Mouse (Mus musculus): ENCODE results near the gene Itga2b. TPM values are rescaled to one million over a fixed set of nuclear protein-coding genes. Genes with fewer than 3 reads are reported as not detected.

Itga2b gene
- polyA plus RNA-seq, 1 experiment from 2014 or later, result 8.3 TPM

DNA sequence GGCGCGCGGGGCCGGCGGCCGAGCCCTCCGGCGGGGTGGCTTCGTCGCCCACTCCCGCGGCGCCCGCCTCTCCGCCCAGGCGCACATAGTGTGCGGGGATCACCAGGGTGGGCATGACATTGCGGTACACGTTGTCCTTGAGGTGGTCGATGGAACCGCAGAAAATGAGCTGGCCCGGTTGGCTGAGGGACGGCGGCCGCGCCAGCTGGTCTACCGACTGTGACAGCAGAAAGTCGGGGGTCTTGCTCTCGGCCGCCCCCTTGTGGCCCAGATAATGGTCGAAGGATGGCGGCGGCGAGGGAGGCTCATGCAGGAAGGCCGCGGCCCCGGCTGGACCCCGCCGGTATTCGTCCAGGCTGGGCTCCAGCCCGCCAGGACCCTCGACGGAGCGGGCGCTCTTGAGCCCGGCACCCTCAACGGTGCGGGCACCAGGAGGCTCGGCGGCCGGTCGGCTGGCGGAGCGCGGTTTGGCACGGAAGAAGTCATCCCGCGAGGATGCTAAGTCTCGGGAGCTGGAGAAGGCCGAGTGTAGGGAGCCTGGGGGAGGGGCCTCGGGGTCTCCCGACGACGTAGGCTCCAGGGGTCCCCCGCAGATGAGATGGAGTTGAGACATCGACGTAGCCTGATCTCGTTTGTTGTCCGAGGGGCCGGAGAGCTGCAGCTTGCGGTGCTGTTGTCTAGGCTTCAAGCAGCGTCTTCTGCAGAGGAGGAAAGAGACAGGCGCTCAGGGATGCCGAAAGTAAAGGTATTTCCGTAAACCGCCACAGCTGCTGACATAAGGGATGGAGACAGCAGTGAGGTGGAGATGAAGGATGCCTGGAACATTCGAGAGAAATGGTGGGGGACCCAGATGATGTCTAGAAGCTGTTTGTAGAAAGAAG, 31.5 kb downstream of the Itga2b start:
- Histone ChIP-seq H3K36me3 (peaks cover 95% of the 10 kb centered on the region), H3K27me3 (ENCODE audit: insufficient read depth, poor library complexity, severe bottlenecking) (peaks cover 50% of the 10 kb centered on the region), H3K4me1 (replicated peaks) (peaks cover 39% of the 10 kb centered on the region), H3K27ac (peak overlapping the region; percentile 79), H3K4me3 (peak overlapping the region; percentile 53), H3K9me3 (no peaks in the 10 kb centered on the region)
- WGBS, result 8% methylated on average over 77 of the region's 77 CpGs
- peak; percentile 91 for DNase-seq (ENCODE audit: low spot score)

DNA sequence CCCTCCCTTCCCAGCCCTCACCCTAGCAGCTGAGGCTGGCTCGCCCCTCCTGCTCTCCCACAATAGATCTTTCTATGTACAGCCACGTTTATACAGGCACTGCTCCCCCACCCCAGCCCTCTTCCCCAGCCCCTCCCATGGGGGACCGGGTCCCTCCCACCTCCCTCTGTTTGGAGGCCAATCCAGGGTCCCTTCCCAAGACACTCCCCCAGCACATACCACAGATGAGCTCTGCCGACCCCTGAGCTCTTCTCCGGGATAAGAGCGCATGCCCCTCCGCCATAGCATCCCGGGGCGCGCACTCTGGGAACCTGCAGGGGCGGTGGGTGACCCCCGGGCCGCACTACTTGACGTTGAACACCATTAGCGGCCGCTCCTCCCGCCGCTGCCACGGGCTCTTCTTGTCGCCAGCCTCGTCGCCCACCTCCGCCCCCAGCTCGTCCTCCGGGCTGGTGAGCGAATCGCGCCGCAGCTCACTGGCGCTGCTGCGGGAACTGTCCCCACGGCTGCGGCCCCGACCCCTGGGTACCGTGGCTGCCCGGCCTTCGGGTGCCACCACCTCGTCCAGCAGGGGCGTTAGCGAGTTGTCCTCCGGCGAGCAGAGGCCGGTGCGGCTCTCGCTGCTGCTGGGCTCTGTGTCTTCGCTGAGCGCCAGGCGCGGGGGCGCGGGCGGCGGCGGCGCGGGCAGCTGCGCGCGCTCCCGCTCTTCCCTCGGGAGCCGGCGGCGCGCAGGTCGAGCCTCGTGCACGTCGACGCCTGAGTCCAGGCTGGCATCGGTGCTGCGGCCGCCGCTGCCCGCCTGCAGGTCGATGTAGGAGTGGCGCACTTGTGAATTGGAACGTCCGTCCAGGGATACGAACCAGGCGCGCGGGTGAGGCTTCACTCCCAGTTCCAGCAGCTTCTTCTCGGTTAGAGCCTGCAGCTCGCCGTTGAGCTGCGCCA, 32.5 kb downstream of the Itga2b start:
- Histone ChIP-seq H3K9me3 (no peaks in the 10 kb centered on the region), H3K27me3 (ENCODE audit: insufficient read depth, poor library complexity, severe bottlenecking) (peaks cover 50% of the 10 kb centered on the region), H3K27ac (peak overlapping the region; percentile 79), H3K4me3 (peak overlapping the region; percentile 53), H3K36me3 (peaks cover 95% of the 10 kb centered on the region), H3K4me1 (replicated peaks) (peaks cover 46% of the 10 kb centered on the region)
- peak; percentile 76 for DNase-seq (ENCODE audit: low spot score)
- WGBS, result 1% methylated on average over 87 of the region's 87 CpGs

DNA sequence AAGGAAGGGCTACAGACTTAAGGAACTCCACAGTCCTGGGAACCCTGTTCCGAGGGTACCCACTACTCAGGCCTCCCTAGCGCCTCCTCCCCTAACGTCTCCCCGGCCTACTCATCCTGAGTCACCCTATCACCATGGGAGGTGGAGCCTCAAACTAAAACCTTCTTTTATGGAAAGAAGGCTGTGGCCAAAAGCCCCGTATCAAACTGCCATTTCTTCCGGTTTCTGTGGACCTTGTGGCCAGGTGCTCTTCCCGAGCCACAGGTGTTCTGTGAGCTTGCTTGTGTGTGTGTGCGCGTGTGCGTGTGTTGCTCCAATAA, 33.5 kb downstream of the Itga2b start:
- DNase-seq (ENCODE audit: low spot score), result no peak
- Histone ChIP-seq H3K27ac (no peak overlapping the region), H3K4me1 (replicated peaks) (peaks cover 51% of the 10 kb centered on the region), H3K9me3 (no peaks in the 10 kb centered on the region), H3K27me3 (ENCODE audit: insufficient read depth, poor library complexity, severe bottlenecking) (peaks cover 50% of the 10 kb centered on the region), H3K36me3 (peaks cover 85% of the 10 kb centered on the region), H3K4me3 (no peak overlapping the region)
- WGBS, result 88% methylated on average over 10 of the region's 10 CpGs

DNA sequence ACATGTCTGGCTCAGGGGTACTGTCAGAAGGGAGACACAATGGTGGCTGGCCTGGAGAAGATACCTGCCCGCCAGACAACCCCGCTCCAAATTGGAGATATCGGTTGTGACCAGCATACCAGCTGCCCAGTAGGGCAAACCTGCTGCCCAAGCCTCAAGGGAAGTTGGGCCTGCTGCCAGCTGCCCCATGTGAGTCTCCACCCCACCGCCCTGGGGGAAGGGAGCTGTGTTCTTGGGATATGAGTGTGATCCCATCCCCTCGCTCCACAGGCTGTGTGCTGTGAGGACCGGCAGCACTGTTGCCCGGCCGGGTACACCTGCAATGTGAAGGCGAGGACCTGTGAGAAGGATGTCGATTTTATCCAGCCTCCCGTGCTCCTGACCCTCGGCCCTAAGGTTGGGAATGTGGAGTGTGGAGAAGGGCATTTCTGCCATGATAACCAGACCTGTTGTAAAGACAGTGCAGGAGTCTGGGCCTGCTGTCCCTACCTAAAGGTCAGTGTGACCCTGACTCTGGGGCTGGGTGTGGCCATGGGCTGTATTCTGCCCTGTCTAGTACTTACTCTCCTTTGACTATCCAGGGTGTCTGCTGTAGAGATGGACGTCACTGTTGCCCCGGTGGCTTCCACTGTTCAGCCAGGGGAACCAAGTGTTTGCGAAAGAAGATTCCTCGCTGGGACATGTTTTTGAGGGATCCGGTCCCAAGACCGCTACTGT, 34.0 kb downstream of the Itga2b start:
- DNase-seq (ENCODE audit: low spot score), result no peak
- Histone ChIP-seq H3K9me3 (no peaks in the 10 kb centered on the region), H3K36me3 (peaks cover 80% of the 10 kb centered on the region), H3K4me1 (replicated peaks) (peaks cover 56% of the 10 kb centered on the region), H3K27me3 (ENCODE audit: insufficient read depth, poor library complexity, severe bottlenecking) (peaks cover 47% of the 10 kb centered on the region), H3K27ac (no peak overlapping the region), H3K4me3 (no peak overlapping the region)
- 93% methylated on average over 18 of the region's 18 CpGs for WGBS

DNA sequence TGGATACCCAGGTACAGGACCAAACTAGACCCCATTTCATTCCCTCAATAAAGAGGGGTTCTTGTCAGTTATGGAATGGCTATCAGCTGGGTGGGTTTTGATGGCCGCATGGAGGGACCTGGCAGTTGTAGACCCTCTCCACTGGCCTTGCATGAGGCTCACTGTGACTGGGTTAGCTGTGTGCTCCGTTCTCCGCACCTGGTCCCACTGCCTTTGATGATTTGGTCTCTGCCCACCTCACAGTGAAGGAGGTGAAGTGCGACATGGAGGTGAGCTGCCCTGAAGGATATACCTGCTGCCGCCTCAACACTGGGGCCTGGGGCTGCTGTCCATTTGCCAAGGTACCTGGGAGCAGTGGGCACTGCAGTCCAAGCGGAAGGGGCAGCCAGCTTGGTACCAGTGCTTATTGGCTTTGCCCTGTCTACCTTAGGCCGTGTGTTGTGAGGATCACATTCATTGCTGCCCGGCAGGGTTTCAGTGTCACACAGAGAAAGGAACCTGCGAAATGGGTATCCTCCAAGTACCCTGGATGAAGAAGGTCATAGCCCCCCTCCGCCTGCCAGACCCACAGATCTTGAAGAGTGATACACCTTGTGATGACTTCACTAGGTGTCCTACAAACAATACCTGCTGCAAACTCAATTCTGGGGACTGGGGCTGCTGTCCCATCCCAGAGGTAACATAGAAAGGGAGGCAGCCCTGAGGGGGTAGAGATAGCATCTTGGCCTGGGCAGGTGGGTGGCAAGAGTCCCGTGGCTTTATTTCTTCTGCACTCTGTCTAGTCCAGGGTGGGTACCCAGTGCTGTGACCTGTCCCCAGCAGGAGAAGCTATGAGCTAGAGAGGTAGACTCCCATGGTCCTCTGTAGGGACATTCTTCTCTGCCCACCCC, 34.9 kb downstream of the Itga2b start:
- peaks cover 42% of the 10 kb centered on the region for H3K27me3 ChIP-seq (ENCODE audit: insufficient read depth, poor library complexity, severe bottlenecking)
- H3K36me3 ChIP-seq, result peaks cover 72% of the 10 kb centered on the region
- no peak overlapping the region for H3K27ac ChIP-seq
- 93% methylated on average over 11 of the region's 11 CpGs for WGBS
- no peaks in the 10 kb centered on the region for H3K9me3 ChIP-seq
- H3K4me1 ChIP-seq (replicated peaks), result peaks cover 64% of the 10 kb centered on the region
- no peak overlapping the region for H3K4me3 ChIP-seq
- no peak for DNase-seq (ENCODE audit: low spot score)

DNA sequence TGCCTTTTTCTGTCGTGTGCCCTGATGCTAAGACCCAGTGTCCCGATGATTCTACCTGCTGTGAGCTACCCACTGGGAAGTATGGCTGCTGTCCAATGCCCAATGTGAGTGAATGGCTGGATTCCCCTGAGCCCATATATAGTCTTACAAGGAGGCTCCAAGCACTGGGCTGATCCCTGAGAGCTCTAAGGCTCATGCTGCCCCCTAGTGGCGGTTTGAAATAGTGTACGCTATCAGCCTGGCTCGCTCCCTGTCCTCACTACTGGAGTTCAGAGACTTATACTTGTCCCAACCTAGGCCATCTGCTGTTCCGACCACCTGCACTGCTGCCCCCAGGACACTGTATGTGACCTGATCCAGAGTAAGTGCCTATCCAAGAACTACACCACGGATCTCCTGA, 35.5 kb downstream of the Itga2b start:
- peak; percentile 87 for DNase-seq (ENCODE audit: low spot score)
- WGBS, result 10% methylated on average over 7 of the region's 7 CpGs
- no peaks in the 10 kb centered on the region for H3K9me3 ChIP-seq
- H3K4me3 ChIP-seq, result no peak overlapping the region
- no peak overlapping the region for H3K27ac ChIP-seq
- peaks cover 35% of the 10 kb centered on the region for H3K27me3 ChIP-seq (ENCODE audit: insufficient read depth, poor library complexity, severe bottlenecking)
- peaks cover 66% of the 10 kb centered on the region for H3K4me1 ChIP-seq (replicated peaks)
- peaks cover 65% of the 10 kb centered on the region for H3K36me3 ChIP-seq

DNA sequence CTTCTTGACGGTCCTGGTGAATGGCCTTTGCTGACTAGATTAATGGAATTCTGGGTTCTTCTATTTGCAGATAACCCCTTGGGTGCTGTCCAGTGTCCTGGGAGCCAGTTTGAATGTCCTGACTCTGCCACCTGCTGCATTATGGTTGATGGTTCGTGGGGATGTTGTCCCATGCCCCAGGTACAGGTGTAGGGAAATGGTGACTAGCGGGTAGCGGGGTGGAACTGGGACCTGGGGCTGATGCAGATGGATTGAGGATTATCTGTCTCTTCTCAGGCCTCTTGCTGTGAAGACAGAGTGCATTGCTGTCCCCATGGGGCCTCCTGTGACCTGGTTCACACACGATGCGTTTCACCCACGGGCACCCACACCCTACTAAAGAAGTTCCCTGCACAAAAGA, 36.1 kb downstream of the Itga2b start:
- peaks cover 65% of the 10 kb centered on the region for H3K4me1 ChIP-seq (replicated peaks)
- DNase-seq (ENCODE audit: low spot score), result no peak
- peaks cover 60% of the 10 kb centered on the region for H3K36me3 ChIP-seq
- H3K9me3 ChIP-seq, result no peaks in the 10 kb centered on the region
- H3K27me3 ChIP-seq (ENCODE audit: insufficient read depth, poor library complexity, severe bottlenecking), result peaks cover 35% of the 10 kb centered on the region
- H3K27ac ChIP-seq, result no peak overlapping the region
- 93% methylated on average over 7 of the region's 7 CpGs for WGBS
- H3K4me3 ChIP-seq, result no peak overlapping the region

DNA sequence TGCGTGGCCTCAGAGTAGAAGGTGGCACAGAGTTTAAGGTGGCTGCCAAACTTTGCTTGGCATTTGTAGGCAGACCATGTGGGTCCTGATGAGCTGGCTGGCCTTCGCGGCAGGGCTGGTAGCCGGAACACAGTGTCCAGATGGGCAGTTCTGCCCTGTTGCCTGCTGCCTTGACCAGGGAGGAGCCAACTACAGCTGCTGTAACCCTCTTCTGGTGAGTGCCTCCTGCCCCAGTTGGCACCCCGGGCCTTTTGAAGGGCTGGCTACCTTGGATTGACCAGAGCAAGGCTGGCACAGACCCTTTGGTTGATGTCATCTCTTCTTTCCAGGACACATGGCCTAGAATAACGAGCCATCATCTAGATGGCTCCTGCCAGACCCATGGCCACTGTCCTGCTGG, 37.0 kb downstream of the Itga2b start:
- Histone ChIP-seq H3K4me1 (replicated peaks) (peaks cover 55% of the 10 kb centered on the region), H3K27me3 (ENCODE audit: insufficient read depth, poor library complexity, severe bottlenecking) (peaks cover 27% of the 10 kb centered on the region), H3K36me3 (peaks cover 50% of the 10 kb centered on the region), H3K4me3 (no peak overlapping the region), H3K27ac (no peak overlapping the region), H3K9me3 (no peaks in the 10 kb centered on the region)
- DNase-seq (ENCODE audit: low spot score), result no peak
- 96% methylated on average over 6 of the region's 6 CpGs for WGBS

DNA sequence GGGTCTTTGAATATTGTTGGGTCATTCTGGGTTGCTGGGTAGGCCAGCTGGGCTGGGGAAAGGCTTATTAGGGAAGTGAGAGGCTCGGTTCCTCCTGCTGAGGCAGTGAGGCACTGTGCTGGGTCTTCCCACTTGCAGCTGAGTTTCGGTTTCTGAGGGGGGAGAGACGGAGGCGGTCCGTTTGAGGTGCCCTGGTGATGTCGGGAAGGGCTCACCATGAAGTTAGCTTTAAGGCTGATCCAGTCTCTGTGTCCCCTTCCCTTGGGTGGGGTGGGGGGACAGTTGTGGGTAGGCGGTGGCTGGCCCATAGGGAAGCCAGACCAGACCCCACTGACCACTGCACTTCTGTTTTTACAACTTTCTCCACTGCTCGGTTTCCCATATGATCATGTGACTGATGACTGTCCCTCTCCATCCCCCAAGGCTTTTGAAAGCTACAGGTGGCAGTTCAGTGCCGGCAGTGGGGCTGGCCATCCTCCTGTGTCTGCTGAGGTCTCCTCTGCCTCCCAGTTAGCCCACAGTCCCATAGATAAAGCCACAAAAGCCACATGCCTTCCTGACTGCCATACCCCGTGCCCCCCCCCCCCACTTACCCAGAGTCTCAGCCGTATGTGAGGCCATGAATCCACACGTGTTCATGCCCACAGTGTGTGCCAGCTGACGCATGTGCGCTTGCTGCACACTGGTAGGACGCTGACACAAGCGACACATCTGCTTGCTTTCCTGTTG, 37.6 kb downstream of the Itga2b start:
- no peak overlapping the region for H3K4me3 ChIP-seq
- H3K36me3 ChIP-seq, result peaks cover 44% of the 10 kb centered on the region
- no peaks in the 10 kb centered on the region for H3K9me3 ChIP-seq
- no peak overlapping the region for H3K27ac ChIP-seq
- peaks cover 24% of the 10 kb centered on the region for H3K27me3 ChIP-seq (ENCODE audit: insufficient read depth, poor library complexity, severe bottlenecking)
- DNase-seq (ENCODE audit: low spot score), result no peak
- peaks cover 49% of the 10 kb centered on the region for H3K4me1 ChIP-seq (replicated peaks)
- 64% methylated on average over 16 of the region's 16 CpGs for WGBS

DNA sequence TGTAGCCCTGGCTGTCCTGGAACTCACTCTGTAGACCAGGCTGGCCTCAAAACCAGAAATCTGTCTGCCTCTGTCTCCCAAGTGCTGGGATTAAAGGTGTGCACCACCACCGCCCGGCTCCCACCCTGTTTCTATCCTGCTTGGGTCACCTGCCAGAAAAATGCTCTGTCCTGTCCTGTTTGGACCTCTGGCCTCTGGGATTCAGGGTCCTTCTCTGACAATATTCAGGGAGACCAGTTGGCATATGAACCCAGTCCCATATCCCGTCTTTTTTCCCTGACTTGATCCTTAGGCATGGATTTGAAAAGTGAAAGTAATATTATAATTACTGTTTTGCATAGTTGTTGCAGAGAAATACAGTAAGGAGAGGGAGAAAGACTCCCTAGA, 38.2 kb downstream of the Itga2b start:
- Histone ChIP-seq H3K4me3 (no peak overlapping the region), H3K27me3 (ENCODE audit: insufficient read depth, poor library complexity, severe bottlenecking) (peaks cover 18% of the 10 kb centered on the region), H3K4me1 (replicated peaks) (peaks cover 43% of the 10 kb centered on the region), H3K36me3 (peaks cover 39% of the 10 kb centered on the region), H3K9me3 (no peaks in the 10 kb centered on the region), H3K27ac (no peak overlapping the region)
- WGBS, result 87% methylated on average over 3 of the region's 3 CpGs
- no peak for DNase-seq (ENCODE audit: low spot score)

DNA sequence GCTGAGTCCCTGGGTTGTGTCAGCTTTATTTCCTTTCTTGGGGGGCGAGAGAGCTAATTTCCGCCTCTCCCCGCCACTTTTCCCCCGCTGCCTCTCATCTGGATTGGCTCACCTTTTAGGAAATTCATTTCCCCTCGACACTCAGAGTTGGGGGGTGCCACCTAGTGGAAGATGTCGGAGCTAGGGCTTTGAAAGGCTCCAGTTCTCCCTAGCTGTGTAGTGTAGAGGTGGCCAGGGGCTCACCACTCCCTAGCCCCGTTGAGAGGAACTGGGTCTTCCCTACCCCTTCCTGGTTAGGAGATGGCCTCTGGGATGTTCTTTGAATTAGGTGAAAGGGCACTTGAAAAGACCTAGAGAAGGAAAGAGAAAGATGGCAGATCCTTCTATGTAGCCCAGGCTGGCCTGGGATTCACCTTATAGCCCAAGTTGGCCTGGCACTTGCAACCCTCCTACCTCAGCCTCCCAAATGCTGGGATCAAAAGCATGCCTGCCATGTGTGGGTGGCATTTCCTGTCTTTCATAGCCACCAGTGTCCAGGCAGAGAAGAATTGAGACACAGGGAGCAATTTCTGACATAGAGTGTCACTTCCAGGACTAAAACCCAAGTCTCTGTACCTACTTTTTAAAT, 38.8 kb downstream of the Itga2b start:
- 2% methylated on average over 7 of the region's 7 CpGs for WGBS
- Histone ChIP-seq H3K4me3 (peak overlapping the region; percentile 61), H3K27ac (peak overlapping the region; percentile 82), H3K9me3 (no peaks in the 10 kb centered on the region), H3K4me1 (replicated peaks) (peaks cover 42% of the 10 kb centered on the region), H3K36me3 (peaks cover 33% of the 10 kb centered on the region), H3K27me3 (ENCODE audit: insufficient read depth, poor library complexity, severe bottlenecking) (peaks cover 12% of the 10 kb centered on the region)
- DNase-seq (ENCODE audit: low spot score), result peak; percentile 84
